Mouse (Mus musculus) urinary bladder, postnatal 14 days (tissue): ENCODE data around the gene Tmem120b.

Source experiments
- DNase-seq: peaks from one replicate; pipeline ENCODE4 v3.0.0; 2021; ENCODE audit warnings: low spot score

Tmem120b gene

DNA sequence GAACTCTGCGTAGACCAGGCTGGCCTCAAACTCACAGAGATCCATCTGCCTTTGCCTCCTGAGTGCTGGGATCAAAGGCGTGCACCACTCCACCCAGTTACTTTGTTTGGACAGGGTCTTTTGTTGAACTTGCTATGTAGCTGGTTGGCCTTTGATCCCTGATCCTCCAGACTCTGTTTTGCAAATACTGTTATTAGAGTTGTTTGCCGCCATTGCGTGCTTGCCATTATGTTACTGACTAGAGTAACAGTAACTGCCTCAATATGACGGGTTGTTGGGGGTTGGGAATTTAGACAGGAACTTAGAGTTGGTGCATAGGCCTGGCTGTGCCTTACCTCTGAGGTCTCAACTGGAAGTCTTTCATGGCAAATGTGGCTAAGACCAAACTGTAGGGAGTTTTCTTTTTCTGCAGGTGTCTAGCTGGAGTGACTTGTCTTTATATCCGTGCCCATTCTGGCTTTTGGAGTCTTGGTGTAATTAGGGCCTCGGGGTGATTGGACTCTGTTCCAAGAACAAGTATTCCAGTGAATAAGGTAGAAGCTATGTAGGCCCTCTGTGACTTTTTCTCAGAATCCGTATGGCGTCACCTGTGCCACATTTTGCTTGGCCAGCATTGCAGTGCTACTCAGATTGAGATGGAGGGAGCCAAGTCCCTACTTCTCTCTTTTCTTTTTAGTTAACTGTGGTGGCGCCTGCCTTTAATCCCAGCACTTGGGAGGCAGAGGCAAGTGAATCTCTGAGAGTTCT, 22.5 kb downstream of the Tmem120b start:
- DNase-seq: no peak

DNA sequence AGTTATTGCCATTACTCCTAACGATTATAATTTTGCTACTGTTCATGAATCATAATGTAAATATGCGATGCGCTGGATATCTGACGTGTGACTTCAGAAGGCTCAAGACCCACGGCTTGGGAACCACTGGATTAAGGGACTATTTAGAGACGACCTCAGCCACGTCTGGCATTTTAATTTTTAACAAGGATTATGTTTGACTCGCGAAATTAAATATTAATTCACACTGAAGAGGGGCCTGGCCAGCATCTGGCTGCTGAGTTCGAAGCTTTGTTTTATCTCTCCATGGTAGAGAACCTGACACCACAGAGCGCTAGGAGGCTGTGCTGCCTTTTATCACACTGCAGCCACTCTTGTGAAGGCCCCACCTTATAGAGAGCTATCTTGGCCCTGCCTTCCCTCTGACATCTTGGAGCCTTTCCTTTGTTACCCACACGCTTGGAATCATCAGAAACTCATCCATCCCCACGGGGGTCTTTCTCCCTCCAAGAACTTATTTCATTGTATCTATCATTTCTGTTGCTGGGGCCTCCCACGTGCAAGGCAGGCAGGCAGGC, 24.9 kb downstream of the Tmem120b start:
- DNase-seq: no peak

GRCm38 (mm10) chr5:123094238-123094991, 26.2 kb downstream of the Tmem120b start:
- DNase-seq: no peak

DNA sequence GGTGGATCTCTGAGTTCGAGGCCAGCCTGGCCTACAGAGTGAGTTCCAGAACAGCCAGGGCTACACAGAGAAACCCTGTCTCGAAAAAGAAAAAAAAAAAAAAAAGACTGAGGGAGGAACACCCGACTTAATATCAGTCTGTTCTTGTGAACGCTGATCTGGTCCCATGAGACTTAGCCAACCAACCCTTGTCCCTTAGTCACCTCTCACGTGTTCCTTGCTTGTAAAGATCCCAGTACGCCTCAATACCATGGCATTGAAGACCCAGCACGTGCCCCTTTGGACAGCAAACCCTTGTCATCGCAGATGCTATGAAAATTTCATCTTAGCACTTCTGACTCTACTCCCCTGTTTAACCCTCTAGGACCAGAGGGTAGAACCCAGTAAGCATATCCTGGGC, 28.1 kb downstream of the Tmem120b start:
- DNase-seq: no peak

- DNase-seq: no peak
These were observed 30.3 kb downstream of the Tmem120b start for GRCm38 (mm10) chr5:123098487-123098886.

- no peak for DNase-seq
These were observed 34.2 kb downstream of the Tmem120b start for GRCm38 (mm10) chr5:123102376-123102775.

GRCm38 (mm10) chr5:123103556-123103955, 35.3 kb downstream of the Tmem120b start:
- no peak for DNase-seq

GRCm38 (mm10) chr5:123104769-123105168, 36.6 kb downstream of the Tmem120b start:
- no peak for DNase-seq

- DNase-seq: no peak
These were observed 41.4 kb downstream of the Tmem120b start for GRCm38 (mm10) chr5:123109452-123110203.

DNA sequence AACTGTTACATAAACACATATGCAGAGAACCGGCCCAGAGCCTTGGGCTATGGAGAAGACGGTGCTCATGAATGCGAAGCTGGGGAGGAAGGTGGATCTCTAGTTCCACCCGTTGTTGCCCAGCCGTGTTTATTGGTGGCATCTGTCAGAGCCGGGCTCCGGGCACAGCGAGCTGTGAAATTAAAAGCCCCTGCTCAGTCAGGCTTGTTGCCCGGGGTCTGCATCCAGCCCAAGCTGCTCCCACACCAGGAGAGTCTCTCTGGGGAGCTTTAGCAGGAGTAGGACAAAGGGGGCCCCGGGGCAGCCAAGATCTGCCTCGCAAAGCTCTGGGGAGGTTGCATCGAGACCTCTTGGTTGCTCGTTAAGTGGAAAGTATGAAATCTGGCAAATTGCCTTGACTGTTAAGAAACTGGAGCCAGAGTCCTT, 42.1 kb downstream of the Tmem120b start:
- no peak for DNase-seq

DNA sequence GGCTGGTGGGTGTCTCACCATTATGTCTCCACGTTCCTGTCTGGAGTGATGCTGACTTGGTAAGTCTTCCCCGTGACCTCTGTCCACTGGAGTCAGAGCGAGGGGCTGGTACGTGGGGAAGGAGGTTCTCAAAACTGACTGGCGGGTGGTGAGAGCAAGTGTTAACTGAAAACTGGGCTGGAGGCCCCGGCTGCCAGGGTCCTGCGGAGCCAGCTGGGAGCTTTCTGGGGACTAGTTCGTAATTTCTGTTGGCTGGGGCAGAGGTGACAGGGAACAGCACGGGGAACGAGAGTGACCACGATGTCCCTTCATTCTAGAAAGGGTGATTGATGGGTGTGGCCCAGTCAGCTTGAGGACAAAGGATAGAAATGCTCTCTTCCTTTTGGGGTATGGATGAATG, 45.9 kb downstream of the Tmem120b start:
- DNase-seq: no peak

- DNase-seq: no peak
These were observed 46.7 kb downstream of the Tmem120b start for GRCm38 (mm10) chr5:123114924-123115323.

DNA sequence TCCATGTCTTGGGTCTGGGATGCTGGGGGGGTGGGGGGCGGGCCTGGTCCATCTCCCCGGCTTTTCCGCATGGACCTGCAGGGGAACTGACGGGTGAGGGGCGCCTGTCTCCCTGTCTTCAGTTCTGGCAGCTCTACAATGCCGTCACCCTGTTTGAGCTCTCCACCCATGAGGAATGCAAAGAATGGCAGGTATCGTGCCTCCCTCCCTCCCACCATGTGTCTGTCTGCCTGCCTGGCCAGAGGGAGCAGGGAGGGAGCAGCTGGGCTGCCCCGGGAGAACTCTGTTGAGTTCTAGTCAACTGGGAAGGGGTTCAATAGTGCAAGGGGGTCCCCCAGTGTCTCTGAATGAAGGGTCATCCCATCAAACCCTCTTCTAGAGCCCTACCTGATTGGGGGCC, 47.9 kb downstream of the Tmem120b start:
- DNase-seq: no peak

- DNase-seq: peak; percentile 81
These were observed 49.0 kb downstream of the Tmem120b start for GRCm38 (mm10) chr5:123117257-123117656.

GRCm38 (mm10) chr5:123117773-123118172, 49.6 kb downstream of the Tmem120b start:
- DNase-seq: no peak

GRCm38 (mm10) chr5:123118826-123119225, 50.6 kb downstream of the Tmem120b start:
- DNase-seq: no peak

DNA sequence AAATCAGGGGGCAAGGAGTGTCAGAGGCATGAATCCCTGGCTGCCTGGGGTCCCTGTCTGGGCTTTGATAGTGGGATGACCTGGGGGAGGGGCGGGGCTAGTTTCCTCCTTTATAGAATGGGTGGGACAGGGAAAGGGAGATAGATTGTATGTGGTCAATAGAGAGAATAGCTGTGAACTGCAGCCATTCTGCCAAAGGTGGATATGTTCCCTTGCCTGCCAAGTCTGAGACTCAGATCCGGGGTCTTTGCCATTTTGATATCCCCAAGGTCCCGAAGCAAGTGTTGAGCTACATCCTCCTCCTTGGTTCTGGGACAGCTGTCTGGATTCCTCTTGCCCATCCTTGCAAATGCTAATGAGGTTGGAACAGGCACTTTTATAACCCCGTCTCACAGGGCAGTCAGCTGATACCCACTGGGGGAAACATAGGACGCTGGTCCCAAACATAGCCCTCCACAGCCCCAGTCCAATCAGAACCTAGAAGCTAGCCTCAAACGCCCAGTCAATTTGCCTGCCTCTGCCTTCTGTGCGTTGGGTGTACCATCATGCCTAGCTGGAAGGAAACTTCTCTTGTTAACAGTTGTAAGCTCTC, 52.5 kb downstream of the Tmem120b start:
- no peak for DNase-seq

DNA sequence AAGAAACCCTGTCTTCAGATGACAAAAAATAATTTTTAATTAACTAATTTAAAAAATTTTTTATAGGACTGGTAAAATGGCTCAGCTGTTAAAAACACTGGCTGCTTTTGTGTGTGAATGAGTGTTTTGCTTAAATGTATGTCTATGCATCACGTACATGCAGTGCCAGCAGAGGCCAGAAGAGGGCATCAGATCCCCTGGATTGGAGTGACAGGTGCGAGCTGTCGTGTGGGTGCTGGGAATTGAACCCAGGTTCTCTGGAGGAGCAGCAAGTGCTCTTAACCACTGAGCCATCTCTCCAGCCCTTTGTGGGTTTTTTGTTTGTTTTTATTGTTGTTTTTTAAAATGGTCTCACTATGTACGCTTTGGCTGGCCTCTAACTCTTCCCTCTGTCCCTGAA, 54.0 kb downstream of the Tmem120b start:
- DNase-seq: no peak

DNA sequence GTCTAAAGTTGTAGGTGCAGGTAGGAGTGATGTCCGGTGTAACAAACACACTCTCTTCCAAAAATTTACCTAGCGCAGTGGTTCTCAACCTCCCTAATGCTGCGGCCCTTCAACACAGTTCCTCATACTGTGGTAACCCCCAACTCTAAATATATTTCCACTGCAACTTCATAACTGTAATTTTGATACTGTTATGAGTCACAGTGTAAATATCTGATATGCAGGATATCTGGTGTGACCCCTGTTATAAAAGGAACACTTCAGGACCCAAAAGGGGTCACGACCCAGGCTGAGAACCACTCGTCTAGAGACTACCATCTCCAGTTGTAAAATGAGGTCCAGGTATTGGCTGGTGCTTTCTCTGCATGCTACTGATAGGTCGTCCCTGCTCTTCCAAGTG, 56.9 kb downstream of the Tmem120b start:
- DNase-seq: no peak

DNA sequence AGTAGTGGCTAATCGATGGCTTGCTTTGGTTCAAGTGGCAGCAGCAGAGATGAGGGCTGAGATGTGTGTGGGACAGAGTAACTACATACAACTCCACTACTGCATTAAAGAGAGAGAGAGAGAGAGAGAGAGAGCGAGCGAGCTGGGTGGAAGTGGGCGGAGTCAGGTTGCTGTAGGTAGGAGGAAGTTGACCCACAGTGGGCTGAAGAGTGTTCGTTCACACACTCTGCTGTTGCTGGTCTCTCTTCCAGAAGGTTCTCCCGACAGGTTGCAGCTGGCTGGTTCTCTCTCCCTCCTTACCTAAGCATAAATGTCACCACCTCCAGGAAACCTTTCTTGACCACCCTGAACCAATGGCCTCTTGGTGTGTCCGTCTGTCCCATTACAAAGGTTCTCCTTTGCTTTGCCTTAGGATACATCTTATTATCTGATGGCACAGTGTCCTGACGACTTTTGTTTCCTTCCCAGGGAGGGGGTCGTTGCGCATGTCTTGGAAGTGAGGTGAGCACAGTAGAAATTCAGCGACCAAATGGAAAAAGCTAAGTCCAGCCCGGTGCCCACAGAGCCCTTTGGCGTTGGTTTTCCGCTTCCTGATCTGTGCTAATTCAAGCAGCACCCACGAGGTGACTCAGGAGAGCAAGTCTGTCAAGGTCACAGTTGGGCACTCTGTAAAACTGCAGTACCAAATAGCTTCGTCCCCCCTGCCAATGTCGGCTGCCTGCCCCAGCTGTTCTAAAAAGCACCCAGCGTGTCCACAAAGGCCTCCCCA, 57.6 kb downstream of the Tmem120b start:
- DNase-seq: no peak

- DNase-seq: no peak
These were observed 58.8 kb downstream of the Tmem120b start for GRCm38 (mm10) chr5:123127031-123127430.
